Mouse (Mus musculus) ovary, postnatal 36 days (tissue): ENCODE results near the gene Nucb1.
A peak's percentile ranks its signal among the peaks of the same experiment; 100 is the strongest.
"Not testable (repeated sequence)": the region's sequence is repeated elsewhere in the genome, so short reads cannot be mapped to it uniquely, and the experiment has no call there.

Experiments
- DNase-seq: peaks from one replicate; pipeline ENCODE4 v3.0.0; 2022; ENCODE audit warnings: low spot score, mixed read lengths

Gene Nucb1

GRCm38 (mm10) chr7:45509912-45510787 is at the start of gene Nucb1:
Gene Nucb1, minus strand, starts transcription at chr7:45510406.
- DNase-seq: peak; percentile 86

- no peak for DNase-seq
Measured at GRCm38 (mm10) chr7:45558907-45559306, 48.7 kb upstream of the Nucb1 start.

- peak; percentile 82 for DNase-seq
Measured at GRCm38 (mm10) chr7:45555787-45556186, 45.6 kb upstream of the Nucb1 start.

- DNase-seq: no peak
Measured at GRCm38 (mm10) chr7:45554744-45555143, 44.5 kb upstream of the Nucb1 start, which contains the start of gene Hsd17b14. Gene Hsd17b14, plus strand, starts transcription at chr7:45554893.

- DNase-seq: no peak
Measured at GRCm38 (mm10) chr7:45553990-45554389, 43.8 kb upstream of the Nucb1 start.

GRCm38 (mm10) chr7:45553519-45553918 is 43.3 kb upstream of the Nucb1 start:
- no peak for DNase-seq

GRCm38 (mm10) chr7:45551512-45551883 is 41.3 kb upstream of the Nucb1 start:
- no peak for DNase-seq

GRCm38 (mm10) chr7:45550821-45551511 is 40.8 kb upstream of the Nucb1 start:
- no peak for DNase-seq

- no peak for DNase-seq
Measured at GRCm38 (mm10) chr7:45549641-45550436, 39.6 kb upstream of the Nucb1 start.

GRCm38 (mm10) chr7:45544525-45544924 is 34.3 kb upstream of the Nucb1 start:
- DNase-seq: no peak

- DNase-seq: no peak
Measured at GRCm38 (mm10) chr7:45540213-45540612, 30.0 kb upstream of the Nucb1 start.

GRCm38 (mm10) chr7:45539095-45539494 is 28.9 kb upstream of the Nucb1 start:
- no peak for DNase-seq

GRCm38 (mm10) chr7:45538163-45539041 is 28.2 kb upstream of the Nucb1 start:
- DNase-seq: no peak

- DNase-seq: no peak
Measured at GRCm38 (mm10) chr7:45537602-45538001, 27.4 kb upstream of the Nucb1 start.

GRCm38 (mm10) chr7:45535676-45536075 is 25.5 kb upstream of the Nucb1 start:
- DNase-seq: no peak

GRCm38 (mm10) chr7:45530643-45531042 is 20.4 kb upstream of the Nucb1 start:
- no peak for DNase-seq

GRCm38 (mm10) chr7:45529461-45529860 is 19.3 kb upstream of the Nucb1 start:
- peak; percentile 38 for DNase-seq

GRCm38 (mm10) chr7:45527169-45527568 is 17.0 kb upstream of the Nucb1 start:
- DNase-seq: not testable (repeated sequence)

- DNase-seq: no peak
Measured at GRCm38 (mm10) chr7:45526474-45527120, 16.4 kb upstream of the Nucb1 start.

- DNase-seq: peak; percentile 96
Measured at GRCm38 (mm10) chr7:45525809-45526473, 15.7 kb upstream of the Nucb1 start, which contains the start of the genes Ppp1r15a and Plekha4. Gene Ppp1r15a, minus strand, starts transcription at chr7:45526268. Gene Plekha4, plus strand, starts transcription at chr7:45526330.
